Mouse (Mus musculus) hindbrain, embryonic 11.5 days (tissue): ENCODE data around the gene Abhd15. TPM values are rescaled to one million over a fixed set of nuclear protein-coding genes. Genes with fewer than 3 reads are reported as not detected.

ENCODE experiments used
- ATAC-seq: fragments of 200-750 bp; cut with Nextera tagmentation; 2 replicates; pipeline ENCODE4 v1.8.0; 2017; ENCODE audit warnings: mild to moderate bottlenecking, moderate TSS enrichment, moderate library complexity; ENCODE audit not compliant: low FRiP score
- DNase-seq: peaks from one replicate; pipeline ENCODE4 v3.0.0-alpha.2; 2015; ENCODE audit warnings: low spot score
- H3K27ac ChIP-seq: fragments of 300-500 bp; sonication (generic); 2 replicates; pipeline ENCODE4 v1.5.1; 2014; ENCODE audit warnings: mild to moderate bottlenecking, low read depth, low read length
- H3K27me3 ChIP-seq: fragments of 300-500 bp; sonication (generic); 2 replicates; pipeline ENCODE4 v1.6.1; 2014; ENCODE audit warnings: mild to moderate bottlenecking, low read length, moderate library complexity, mixed read lengths; ENCODE audit not compliant: control insufficient read depth, insufficient read depth
- H3K36me3 ChIP-seq: fragments of 300-500 bp; sonication (generic); 2 replicates; pipeline ENCODE4 v1.6.1; 2014; ENCODE audit warnings: mild to moderate bottlenecking, low read length, moderate library complexity, mixed read lengths; ENCODE audit not compliant: control insufficient read depth, insufficient read depth
- H3K4me1 ChIP-seq: fragments of 300-500 bp; sonication (generic); replicated peaks from 2 replicates; pipeline ENCODE4 v1.6.1; 2014; ENCODE audit warnings: low read length, mixed read lengths; ENCODE audit not compliant: control insufficient read depth, insufficient read depth
- H3K4me2 ChIP-seq: fragments of 300-500 bp; sonication (generic); replicated peaks from 2 replicates; pipeline ENCODE4 v1.6.1; 2014; ENCODE audit warnings: mild to moderate bottlenecking, low read depth, low read length
- H3K4me3 ChIP-seq: fragments of 300-500 bp; sonication (generic); 2 replicates; pipeline ENCODE4 v1.5.1; 2014; ENCODE audit warnings: low read depth, low read length
- H3K9ac ChIP-seq: fragments of 300-500 bp; sonication (generic); 2 replicates; pipeline ENCODE4 v1.6.1; 2014; ENCODE audit warnings: low read depth, low read length
- H3K9me3 ChIP-seq: fragments of 300-500 bp; sonication (generic); 2 replicates; pipeline ENCODE4 v1.6.1; 2016; ENCODE audit warnings: low read length; ENCODE audit not compliant: control insufficient read depth
- WGBS: fragments of 180-500 bp; shearing (Covaris S2); extraction: QIAGEN DNeasy Blood & Tissue Kit; methylation state at CpG from one replicate; pipeline ENCODE4 v1.1.7; 2014; 5-methylcytosine and 5-hydroxymethylcytosine counted together
- polyA plus RNA-seq: library from polyadenylated mRNA; unstranded; fragments of >200 nt; fragmentation: Nextera tagmentation; extraction: Ambion mirVana; gene quantifications from 2 replicates; pipeline ENCODE4 v1.2.1, GENCODE M21; 2014

The Abhd15 gene
- polyA plus RNA-seq, 1 experiment from 2014 or later: 2.1 TPM

DNA sequence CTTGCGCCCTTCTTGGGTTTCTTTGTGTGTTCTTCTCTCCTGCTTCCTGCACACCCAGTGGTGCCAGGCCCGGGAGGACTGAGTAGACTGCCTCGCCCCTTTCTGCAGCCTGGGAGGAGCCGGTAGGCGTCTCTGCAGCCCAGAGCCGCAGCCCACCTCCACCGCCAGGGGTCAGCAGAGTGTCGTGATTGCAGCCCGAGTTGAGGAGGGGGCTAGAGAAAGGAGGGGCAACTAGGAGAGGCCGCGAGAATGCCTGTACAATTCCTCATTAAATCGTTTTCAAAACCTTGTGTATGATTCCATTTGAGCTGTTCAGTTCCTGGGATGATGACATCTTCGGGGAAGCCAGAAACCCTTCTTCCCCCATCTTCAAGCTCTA, 23.8 kb upstream of the Abhd15 start:
- no peaks in the 10 kb centered on the region for H3K27me3 ChIP-seq
- DNase-seq (peak; percentile 99), ATAC-seq (peak; percentile 75)
- WGBS: 1% methylated on average over 13 of the region's 13 CpGs
- no peaks in the 10 kb centered on the region for H3K36me3 ChIP-seq
- no peaks in the 10 kb centered on the region for H3K9me3 ChIP-seq
- peak overlapping the region; percentile 49 for H3K9ac ChIP-seq
- peak overlapping the region; percentile 74 for H3K4me3 ChIP-seq
- peak overlapping the region; percentile 77 for H3K4me2 ChIP-seq
- peaks cover 30% of the 10 kb centered on the region for H3K4me1 ChIP-seq
- peak overlapping the region; percentile 85 for H3K27ac ChIP-seq

DNA sequence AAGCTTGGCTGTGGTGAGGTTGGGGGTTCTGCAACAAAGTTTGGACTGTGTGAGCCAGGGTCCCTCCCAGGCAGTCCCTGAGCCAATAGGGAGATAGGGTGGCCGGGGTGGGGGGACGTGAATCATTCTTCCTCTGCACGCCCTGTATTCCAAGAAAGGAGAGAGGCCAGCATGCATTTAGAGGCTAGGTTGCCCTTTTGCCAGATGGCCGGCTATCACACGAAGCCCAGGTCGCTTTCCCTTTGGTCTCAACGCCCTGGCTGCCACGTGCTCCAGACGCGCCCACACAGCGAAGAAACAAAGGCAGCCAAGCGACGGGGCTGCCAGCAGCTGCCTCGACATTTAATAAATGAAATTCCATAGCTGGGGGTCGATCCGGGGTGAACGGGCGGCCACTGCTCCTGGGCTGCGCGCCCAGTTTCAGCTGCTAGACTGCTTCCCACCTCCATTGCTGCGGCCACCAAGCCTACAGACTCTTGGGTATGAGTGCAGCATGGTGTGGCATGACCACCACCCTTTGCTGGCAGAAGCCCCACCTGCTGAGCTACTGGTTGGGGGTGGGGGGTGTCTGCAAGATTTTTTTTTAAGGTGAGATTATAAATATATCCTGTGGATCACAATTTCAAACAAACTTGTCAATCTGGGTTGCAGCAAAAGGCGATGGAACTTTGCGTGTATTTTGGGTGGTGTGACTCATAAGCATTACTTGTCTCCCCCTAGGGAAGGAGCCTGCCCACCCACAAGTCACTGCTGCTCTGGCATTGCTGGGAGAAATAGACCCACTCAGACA, 23.2 kb upstream of the Abhd15 start:
- ATAC-seq: peak; percentile 69
- H3K27ac ChIP-seq: peak overlapping the region; percentile 85

DNA sequence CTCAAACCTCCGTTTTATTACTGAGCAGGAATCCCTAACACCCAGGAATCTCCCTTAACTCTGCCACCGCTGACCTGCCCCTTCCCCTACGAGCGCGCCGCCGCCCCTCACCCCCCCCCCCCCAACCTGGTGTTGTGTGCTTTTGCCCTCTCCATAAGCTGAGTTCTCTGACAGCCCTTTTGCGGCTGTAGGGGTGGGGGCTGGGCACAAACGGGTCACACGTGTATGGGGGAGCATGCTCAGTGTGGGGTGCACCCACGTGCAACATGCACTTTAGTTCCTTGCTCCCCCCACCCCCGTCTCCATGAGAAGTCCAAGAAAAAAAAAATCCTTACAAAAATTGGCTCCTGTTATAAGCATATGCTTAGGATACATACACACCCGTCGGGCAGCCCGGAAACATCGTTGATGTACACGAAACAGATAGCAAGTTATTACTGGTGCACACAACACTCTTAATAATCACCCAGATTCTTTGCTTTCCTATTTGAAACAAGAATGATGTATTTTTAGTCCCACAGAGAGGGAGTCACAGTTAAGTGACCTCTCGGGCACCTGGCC, 22.5 kb upstream of the Abhd15 start:
- Histone ChIP-seq H3K4me1 (peaks cover 30% of the 10 kb centered on the region), H3K27me3 (no peaks in the 10 kb centered on the region), H3K36me3 (no peaks in the 10 kb centered on the region), H3K9ac (peak overlapping the region; percentile 93), H3K4me3 (peak overlapping the region; percentile 74), H3K27ac (peak overlapping the region; percentile 88), H3K4me2 (peak overlapping the region; percentile 77), H3K9me3 (no peaks in the 10 kb centered on the region)
- ATAC-seq (no peak), DNase-seq (no peak)
- WGBS: under 1% methylated on average over 14 of the region's 18 CpGs

More for the DNA sequence above, 23.2 kb upstream of the Abhd15 start:
- Histone ChIP-seq H3K4me3 (peak overlapping the region; percentile 74), H3K36me3 (no peaks in the 10 kb centered on the region), H3K9ac (peak overlapping the region; percentile 93), H3K27me3 (no peaks in the 10 kb centered on the region), H3K4me1 (peaks cover 27% of the 10 kb centered on the region), H3K4me2 (peak overlapping the region; percentile 77), H3K9me3 (no peaks in the 10 kb centered on the region)
- under 1% methylated on average over 23 of the region's 23 CpGs for WGBS
- DNase-seq: peak; percentile 45

DNA sequence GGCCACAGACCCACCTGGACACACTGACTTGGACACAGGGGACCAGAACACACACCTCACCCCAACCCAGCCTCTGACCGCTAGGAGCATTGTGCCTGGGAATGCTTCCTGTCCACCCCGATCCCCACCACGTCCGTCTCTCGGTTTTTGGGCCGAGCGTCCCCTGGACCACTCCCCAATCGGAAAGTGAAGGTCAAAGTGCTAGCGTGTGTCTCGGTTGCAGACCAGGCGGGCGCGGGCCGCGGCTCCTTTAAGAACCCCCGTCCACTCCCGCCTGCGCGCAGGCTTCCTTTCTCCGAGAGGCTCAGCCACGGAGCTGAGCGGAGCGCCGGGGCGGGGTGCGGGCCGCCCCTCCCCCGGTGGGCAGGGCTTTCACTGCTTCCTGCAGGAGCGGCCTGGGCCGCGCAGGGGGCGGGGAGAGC, 22.0 kb upstream of the Abhd15 start:
- WGBS: under 1% methylated on average over 18 of the region's 32 CpGs
- Histone ChIP-seq H3K4me2 (peak overlapping the region; percentile 77), H3K9ac (peak overlapping the region; percentile 93), H3K27ac (peak overlapping the region; percentile 88), H3K4me3 (peak overlapping the region; percentile 74), H3K36me3 (no peaks in the 10 kb centered on the region), H3K4me1 (peaks cover 26% of the 10 kb centered on the region), H3K27me3 (no peaks in the 10 kb centered on the region), H3K9me3 (no peaks in the 10 kb centered on the region)
- peak; percentile 46 for ATAC-seq
- DNase-seq: peak; percentile 93

DNA sequence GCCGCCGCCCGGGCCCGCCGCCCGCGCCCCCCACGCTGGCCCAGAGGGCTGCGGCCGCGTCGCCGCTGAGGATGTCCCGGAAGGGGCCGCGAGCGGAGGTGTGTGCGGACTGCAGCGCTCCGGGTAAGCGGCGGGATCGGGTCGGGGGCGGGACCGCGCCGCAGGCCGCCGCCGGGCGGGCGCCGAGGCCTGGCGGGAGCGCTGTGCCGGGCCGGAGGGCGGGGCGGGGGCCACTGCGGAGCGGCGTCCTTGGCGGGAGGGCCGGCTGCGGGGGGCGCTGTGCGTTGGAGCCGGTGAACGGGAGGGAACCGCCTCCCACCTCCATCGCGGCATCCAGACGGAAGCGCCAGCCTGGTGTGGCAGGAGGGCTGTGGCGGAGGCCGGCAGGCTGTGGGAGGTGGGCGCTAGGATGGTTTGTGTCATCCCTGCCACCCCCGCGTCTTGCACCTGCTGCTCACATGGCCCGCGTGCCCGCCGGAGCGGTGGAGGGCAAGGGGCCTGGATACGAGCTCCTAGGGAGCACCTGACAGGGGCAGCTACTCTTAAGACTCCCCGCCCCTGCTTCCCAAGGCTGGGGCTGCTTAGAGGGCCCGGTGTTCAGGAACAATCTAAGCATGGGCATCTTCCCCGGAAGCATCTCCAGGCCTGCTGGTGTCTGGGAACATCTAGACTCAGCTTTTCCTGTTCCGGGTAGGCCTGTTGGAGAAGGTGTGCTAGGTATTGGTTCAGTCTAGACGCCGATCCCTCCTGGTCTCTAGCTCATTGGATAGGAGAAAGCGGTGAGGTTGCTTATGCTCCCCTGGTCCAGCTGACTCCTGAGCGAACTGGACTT, 21.2 kb upstream of the Abhd15 start, which contains the start of gene Git1:
Git1 (plus strand) TSS at position 51 of the 832 bp plus-strand sequence.
- Histone ChIP-seq H3K36me3 (no peaks in the 10 kb centered on the region), H3K4me3 (peak within 1 kb of the TSS; percentile 74), H3K4me1 (peaks cover 21% of the 10 kb centered on the region), H3K9ac (peak within 1 kb of the TSS; percentile 93), H3K9me3 (no peaks in the 10 kb centered on the region), H3K27me3 (no peaks in the 10 kb centered on the region), H3K27ac (peak within 1 kb of the TSS; percentile 88), H3K4me2 (peak within 1 kb of the TSS; percentile 84)
- DNase-seq (peak; percentile 54), ATAC-seq (no peak)
- 2% methylated on average over 30 of the region's 74 CpGs for WGBS

DNA sequence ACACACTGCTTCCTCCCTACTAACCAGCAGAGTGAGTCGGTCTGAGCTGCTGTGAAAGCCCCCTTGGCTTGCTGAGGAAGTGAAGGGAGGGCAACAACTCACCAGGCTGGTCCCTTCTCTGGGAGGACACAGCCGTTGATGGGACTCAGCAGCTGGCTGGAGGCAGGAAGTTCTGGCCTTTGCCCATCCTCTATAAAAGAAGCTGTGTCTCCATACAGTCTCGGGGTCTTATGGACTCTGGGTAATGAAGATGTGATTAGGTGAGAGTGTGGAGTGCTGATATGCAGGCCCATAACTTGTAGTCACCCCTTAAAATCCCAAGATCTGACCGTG, 20.6 kb upstream of the Abhd15 start:
- Histone ChIP-seq H3K4me1 (peaks cover 21% of the 10 kb centered on the region), H3K9me3 (no peaks in the 10 kb centered on the region), H3K4me3 (peak overlapping the region; percentile 74), H3K4me2 (peak overlapping the region; percentile 84), H3K36me3 (no peaks in the 10 kb centered on the region), H3K9ac (peak overlapping the region; percentile 93), H3K27me3 (no peaks in the 10 kb centered on the region), H3K27ac (peak overlapping the region; percentile 88; the same call in 1 of the 2 replicates)
- DNase-seq: no peak
- WGBS: 36% methylated on average over 4 of the region's 4 CpGs
- ATAC-seq: no peak

DNA sequence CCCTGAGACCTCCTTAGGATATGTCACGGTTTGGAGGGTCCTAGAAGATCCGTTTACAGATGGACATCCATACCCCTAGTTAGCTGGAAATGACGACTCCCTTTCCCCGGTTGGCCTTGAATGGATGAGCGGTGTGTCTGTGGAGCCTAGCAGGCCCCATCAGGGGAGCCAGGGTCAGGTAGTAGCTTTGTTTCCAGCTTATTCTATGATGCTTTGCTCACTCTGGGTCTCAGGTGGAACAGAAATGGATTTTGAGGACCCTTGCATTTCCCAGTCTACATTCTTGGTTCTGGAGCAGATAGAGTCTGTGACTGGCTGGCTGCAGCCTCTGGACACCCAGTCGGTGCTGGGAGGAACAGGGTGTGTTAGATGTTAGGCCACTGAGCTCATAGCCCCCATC, 20.1 kb upstream of the Abhd15 start:
- peak overlapping the region; percentile 74; the same call in 1 of the 2 replicates for H3K4me3 ChIP-seq

DNA sequence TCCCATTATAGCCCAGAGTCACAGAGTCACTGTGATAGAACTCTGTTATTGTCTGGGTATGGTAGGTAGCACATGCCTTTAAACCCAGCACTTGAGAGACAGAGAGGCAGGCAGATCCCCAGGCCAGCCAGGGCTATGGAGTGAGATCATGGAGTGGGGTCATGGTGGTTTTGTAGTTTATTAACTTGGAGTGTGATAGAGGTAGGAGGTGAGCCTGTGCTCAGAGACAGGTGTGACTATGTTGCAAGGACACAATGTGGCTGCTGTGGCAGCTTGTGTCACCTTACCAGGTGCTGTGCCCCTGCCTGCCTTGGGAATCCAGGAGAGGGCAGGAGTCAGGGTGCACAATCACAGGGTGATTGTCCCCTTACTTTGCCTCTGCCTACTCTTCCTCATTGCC, 19.4 kb upstream of the Abhd15 start:
- Histone ChIP-seq H3K9ac (no peak overlapping the region), H3K36me3 (no peaks in the 10 kb centered on the region), H3K9me3 (no peaks in the 10 kb centered on the region), H3K27ac (no peak overlapping the region), H3K4me3 (no peak overlapping the region), H3K4me2 (no peak overlapping the region), H3K4me1 (peaks cover 17% of the 10 kb centered on the region), H3K27me3 (no peaks in the 10 kb centered on the region)
- ATAC-seq (no peak), DNase-seq (no peak)

More for the DNA sequence above, 20.1 kb upstream of the Abhd15 start:
- Histone ChIP-seq H3K4me2 (peak overlapping the region; percentile 84), H3K9me3 (no peaks in the 10 kb centered on the region), H3K27me3 (no peaks in the 10 kb centered on the region), H3K9ac (peak overlapping the region; percentile 93), H3K36me3 (no peaks in the 10 kb centered on the region), H3K4me1 (peaks cover 21% of the 10 kb centered on the region), H3K27ac (no peak overlapping the region)
- DNase-seq (no peak), ATAC-seq (no peak)
- 74% methylated on average over 6 of the region's 6 CpGs for WGBS
